Mouse (Mus musculus) adrenal gland, adult 8-10 months (tissue): Measurements from ENCODE around the gene Erich3. TPM values are rescaled to one million over a fixed set of nuclear protein-coding genes. Genes with fewer than 3 reads are reported as not detected.
"Not testable (repeated sequence)": the region's sequence is repeated elsewhere in the genome, so short reads cannot be mapped to it uniquely, and the experiment has no call there.

Source experiments
- DNase-seq: peaks from one replicate; pipeline ENCODE4 v3.0.0; 2022
- total RNA-seq, 4 experiments: library from RNA; stranded (reverse); gene quantifications; 2 replicates each; pipeline ENCODE4 v1.2.4; 2022

Gene Erich3
- 1 to 10 TPM in 3 of 4 experiments, under 1 TPM in 1; 0.38 to 1.4 (median 1.2) TPM for total RNA-seq

DNA sequence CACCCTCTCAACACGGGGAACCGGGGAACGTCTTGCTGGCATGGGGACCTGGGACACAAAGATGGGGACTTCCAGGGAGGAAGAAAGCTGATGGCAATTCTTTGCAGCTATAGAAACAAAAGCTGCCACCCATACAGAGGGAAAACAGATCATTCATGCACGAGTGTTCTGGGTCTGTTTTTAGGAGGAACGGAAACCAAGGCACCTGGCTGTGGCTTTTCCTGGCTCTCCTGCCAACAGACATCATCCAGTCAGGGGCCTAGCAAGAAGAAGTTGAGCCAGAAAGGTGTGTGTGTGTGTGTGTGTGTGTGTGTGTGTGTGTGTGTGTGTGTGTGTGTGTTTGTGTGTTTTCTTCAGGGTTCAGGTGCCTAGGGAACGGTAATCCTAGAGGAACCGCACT lies at the start of gene Erich3:
TSS of gene Erich3 (plus strand) at position 315 of the 400 bp plus-strand sequence.
- DNase-seq = no peak

DNA sequence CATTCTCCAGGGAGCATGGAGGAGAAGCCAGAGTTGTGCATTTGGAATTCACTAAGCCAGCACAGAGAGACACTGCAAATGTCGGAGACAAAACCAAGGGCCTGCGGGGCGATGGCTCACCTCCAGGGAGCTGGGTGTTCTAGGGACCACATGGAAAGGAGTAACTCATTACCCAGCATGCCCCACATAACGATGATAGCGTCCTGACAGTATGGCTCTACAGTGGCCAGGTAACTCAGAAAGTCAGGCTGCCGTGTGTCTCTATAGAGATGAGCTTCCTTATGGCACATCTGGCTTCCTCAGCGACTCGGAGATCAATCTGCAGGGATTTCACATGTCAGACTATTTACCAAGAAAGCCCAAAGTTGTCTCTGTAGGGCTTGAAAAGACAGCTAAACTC lies 48.9 kb upstream of the Erich3 start:
- DNase-seq = no peak

DNA sequence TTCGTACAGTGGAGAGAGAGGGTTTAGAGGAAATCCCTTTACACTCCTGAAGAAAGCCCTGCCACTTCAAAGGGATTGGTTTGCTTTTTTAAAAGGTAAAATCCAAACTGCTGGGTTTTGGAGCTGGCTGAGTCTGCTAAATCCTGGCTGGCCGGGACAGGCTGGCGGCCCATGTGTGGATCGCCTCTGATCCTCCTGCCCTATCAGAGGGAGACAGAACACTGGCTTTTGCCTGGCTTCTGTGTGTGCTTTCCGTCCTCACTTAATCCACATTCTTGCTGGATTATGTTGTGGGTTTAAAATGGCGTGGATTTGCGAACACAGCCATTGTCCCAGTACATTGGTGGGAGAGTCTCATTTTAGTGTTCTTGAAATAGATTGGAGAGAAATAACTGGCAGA lies 48.4 kb upstream of the Erich3 start:
- no peak for DNase-seq

DNA sequence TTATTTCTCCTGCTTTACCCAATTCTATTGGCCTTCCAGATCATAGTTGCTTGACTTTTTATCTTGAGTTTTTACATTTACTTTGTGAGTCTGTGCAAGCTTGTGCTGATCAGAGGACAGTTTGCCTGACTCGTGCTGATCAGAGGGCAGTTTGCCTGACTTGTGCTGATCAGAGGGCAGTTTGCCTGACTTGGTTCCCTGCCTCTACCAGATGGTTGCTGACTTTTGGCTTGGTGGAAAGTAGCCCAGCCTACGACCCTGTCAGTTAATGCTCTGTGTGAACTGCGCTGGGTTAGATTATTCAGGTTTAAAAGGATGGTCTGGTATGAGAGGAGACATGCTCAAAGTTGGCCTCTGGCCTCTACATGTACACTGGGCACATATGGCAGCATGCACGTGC lies 47.6 kb upstream of the Erich3 start:
- no peak for DNase-seq

DNA sequence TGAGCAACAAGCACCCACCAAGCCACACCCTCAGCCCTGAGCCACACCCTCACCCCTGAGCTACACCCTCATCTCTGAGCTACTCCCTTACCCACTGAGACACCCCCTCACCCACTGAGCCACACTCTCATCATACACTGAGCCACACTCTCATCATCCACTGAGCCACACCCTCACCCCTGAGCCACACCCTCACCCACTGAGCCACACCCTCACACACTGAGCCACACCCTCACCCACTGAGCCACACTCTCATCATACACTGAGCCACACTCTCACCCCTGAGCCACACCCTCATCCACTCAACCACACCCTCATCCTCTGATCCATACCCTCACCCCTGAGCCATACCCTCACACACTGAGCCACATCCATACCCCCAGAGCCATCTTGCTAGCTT lies 35.4 kb upstream of the Erich3 start:
- no peak for DNase-seq

DNA sequence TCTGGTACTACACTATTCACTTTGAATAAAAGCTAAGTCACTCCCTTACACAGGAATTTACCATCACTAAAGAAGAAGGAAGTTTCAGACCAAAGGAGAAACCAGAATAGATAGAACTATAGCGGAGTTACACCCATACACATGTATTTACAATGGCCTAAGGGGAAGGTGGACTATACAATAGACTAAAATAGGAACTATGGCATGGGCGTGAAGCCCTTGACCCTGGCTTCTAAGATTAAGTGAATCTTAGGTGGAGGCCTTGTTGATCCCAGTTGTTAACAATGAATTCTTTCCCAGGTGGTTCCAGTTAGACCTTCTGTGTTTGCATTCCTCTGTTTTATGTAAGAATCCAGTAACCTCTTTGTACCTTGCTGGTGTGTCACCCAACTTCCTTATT lies 32.4 kb upstream of the Erich3 start:
- DNase-seq = not testable (repeated sequence)

DNA sequence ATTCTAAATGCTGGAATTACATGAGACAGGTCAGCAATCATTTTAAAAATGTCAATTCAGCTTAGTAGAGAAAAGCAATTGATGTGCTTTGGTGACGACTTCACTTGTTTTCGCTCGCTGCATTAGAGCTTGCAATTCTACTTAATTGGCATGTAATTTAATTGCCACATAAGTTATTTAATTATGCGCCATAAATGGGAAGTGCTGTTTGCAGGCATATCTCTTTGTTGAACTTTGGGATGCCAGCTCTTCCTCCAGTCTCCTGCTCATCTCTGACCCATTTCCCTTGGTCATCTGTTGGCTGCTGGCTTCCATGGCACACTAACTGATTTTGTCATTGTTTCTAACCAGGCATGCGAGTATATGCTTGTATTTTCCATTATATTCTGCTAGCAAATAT lies 30.6 kb upstream of the Erich3 start:
- no peak for DNase-seq

DNA sequence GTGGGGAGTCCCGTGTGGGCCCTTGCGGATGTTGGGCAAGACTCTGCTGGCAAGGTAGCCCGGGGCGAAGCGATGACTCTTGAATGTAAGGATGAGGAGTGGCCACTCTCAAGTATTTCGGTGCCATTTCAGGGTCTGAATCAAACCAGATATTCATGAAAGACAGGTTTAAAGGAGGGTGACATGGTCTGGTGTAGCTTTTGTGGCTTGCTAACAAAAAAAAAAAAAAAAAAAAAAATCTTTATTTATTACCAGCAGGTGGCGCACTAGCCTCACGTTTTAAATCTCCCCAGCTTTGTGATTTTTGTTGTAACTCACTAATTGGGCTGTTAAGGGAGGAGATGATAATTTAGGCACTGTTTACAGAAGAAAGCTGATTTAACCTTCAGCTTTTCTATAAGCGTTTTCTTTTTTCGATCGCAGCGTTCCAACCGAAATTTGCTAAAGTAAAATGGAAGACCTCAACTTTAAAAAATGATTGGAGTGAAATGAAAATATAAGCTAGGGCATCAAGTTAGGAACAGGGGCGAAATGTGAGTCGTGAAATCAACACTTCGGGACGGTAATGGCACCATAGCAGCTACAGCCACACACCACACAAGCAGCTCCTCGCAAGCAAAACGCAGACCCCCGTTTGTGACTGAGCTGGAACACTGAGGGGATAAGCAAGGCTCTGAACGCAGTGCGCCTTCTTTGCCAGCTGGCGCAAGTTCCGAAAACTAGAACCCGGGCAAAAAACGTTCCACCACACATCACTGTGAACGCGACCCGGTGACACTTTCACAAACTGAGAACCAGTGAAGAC lies 16.8 kb upstream of the Erich3 start:
- no peak for DNase-seq

DNA sequence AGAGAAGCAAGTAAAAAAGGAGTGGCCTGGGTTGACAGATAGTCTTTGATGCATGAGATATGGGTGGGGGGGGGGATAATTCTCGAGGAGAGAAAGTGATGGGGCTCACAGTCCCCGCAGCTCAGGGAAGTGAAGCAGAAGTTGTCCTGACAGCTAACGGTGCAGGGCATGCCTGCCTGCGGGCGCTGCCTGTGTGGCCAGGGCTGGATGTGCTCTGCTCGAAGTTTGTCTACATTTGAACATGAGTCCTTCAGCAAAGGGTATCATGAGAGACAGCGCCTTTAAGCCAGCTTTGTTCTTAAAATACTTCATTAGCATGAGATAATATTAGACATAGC lies 16.2 kb upstream of the Erich3 start:
- no peak for DNase-seq

DNA sequence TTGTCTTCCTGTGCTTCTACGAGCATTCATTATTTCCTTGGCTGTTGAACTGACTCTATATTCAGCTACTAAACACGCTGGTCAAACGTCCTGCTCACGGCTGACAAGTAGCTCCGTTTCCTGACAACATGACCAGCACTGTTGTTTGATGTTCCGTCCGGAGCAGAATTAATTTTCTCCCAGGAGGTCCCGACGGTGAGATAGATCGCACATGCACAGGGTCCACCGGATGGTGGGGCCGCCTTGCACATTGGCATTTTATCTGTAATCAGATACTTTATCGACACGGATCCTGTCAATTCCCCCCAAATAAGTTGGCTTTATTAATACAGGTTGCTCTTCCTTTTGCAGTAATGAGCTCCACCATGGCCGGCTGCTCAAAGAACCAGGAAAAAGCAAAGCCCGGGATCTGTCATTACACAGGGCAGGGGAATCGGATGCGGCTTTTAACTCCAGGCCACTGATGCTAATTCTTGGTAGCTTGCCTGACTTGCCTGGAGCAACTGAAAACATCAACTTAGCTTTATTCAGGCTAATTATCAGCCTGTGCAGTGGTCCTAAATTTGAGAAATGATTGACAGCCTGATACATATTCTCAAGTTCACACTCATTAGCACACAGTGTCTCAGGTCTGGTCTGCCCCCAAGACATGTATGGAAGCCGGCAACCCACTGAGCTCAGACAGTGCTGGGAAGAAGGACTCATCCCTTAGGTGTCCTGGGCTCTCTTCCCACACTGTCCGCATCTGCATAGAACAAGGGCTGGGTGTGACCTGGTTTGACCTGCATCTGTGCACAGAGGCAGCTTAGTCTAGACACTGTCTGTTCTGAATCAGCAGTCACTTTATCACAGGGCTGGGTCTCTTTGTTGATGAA lies 14.0 kb upstream of the Erich3 start:
- DNase-seq = no peak

DNA sequence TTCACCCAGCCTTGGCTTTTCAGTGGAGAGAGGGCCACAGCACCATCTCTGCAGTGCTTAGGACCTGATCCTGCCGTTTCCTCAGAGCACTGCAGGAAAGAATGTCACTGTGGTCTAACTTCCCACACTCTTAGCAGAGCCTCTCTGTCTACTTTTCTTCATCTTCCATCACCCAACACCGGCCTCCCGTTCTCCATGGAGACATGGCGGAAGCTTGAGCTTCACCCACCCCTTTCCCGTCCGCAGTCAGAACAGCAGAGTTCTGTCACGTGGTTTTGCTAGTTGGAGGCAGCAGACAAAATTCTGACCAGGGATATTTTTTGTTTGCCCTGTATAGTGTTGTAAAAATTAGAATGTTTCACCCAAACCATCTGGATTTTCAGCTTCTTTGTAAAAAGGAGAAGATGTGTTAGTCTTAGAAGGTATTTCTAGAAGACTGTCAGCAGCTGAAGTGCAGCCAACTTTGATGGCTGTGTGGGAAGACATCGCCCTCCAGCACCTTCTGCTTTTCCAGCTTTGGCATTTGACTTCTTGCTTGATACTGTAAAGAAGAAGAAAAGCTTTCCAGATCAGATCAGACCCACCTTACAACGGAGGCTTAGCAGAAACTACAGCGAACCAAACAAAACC lies 12.4 kb upstream of the Erich3 start:
- DNase-seq = no peak

DNA sequence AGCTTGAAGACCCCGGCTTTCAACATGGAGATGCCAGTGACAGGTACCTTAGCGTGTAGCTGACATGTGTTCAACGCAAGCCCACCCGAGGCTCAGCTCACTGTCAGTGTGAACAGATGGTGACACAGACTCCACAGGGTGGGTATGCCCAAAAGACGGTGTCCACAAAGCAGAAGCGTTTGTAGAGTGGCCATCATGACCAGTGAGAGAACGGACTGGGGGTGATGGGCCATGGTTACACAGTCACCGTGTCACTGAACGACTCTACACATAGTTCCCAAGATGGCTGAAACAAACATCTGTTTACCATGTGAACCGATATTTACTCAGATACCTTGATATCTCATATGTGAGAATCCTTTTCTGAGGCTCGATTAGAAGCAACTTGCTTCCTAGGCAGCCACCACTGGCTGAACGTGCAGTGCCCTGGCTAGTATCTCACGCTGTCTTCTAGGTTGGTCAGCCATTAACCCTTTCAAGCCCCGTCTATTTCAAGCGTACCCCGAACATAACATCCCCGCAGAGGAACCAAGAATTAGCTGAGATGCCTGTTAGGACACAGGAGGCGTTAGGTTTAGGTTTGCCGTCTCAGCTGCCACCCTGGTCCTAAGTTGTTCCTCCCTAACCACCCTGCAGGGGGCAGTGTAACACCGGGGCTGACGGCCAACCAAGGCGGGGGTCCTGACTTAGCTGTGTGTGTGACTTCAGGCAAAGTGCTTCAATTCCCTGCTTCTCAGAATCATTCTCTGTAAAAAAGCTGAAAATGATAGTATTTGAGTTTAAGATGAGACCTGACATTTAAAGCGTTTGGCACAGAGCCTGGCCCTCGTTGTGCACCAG lies 10.9 kb upstream of the Erich3 start:
- DNase-seq = no peak

DNA sequence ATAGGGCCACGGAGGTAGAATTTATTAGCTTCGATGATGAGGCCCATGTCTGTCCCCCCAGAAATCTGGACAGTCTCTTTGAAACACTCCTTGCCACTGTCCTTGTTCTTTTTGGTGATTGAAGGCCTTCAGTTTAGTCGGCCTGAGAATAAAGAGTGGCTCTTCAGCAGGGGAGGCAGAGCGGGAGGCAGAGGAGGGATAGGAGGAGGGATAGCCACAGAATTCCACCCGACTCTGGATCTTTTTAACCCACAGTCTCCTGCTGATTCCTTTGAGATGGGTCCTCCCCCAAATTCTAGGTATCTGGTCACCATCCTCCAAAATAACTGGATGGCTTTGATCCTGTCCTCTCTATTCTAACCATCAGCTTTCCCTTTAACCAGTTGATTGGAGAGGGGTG lies 10.2 kb upstream of the Erich3 start:
- DNase-seq = no peak

DNA sequence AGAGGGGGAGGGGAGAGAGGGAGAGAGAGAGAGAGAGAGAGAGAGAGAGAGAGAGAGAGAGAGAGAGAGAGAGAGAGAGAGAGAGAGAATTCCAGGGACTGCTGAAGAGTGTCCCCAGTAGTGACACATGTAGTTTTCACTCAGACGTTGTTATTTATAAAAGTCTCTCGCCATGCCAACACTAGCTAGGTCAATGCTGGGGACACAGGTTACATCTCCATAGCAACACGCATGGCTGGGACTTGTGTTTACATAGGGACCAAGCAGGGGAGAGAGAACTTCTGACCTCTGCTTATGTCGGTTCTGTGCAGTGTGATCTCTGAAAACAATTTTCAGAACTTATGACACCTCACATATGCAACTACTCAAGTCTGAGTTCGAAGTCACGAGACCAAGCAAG lies 9.4 kb upstream of the Erich3 start:
- no peak for DNase-seq

DNA sequence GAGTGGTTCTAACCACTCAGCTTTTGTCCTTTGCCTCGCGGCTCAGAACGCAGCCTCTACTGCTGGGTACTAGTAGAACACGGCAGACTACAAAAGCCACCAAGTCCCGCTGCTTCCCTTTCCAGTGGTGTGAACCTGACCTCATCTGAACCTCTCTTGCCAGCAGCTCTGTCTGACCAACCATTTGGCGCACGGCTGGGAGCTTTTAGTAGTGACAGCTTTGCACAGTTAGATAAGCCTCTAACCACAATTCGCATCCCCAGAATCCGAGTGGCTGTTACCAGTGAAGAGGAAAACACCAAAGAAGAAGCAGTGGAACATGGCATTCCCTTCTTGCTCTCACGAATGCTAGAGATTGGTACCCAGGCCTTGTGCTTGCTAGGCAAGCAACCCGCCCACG lies 8.8 kb upstream of the Erich3 start:
- no peak for DNase-seq

DNA sequence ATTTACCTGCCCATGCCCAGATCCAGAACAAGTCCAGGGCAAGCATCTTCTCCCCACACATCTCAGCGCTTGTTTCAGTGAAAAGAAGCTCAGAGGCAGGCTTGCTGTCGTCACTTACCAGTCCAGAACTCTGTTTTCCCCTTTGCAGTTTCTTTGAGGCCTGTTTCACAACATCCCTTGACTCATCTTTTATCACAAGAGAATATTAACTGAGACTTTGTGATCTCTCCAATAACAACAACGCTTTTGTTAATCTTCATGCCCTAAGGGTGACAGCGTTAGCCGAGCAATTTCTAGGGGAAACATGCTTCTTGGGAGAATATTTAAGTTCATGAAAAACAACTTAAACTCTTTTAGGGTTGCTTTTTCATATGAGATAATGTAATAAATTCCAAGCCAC lies 7.9 kb upstream of the Erich3 start:
- no peak for DNase-seq

DNA sequence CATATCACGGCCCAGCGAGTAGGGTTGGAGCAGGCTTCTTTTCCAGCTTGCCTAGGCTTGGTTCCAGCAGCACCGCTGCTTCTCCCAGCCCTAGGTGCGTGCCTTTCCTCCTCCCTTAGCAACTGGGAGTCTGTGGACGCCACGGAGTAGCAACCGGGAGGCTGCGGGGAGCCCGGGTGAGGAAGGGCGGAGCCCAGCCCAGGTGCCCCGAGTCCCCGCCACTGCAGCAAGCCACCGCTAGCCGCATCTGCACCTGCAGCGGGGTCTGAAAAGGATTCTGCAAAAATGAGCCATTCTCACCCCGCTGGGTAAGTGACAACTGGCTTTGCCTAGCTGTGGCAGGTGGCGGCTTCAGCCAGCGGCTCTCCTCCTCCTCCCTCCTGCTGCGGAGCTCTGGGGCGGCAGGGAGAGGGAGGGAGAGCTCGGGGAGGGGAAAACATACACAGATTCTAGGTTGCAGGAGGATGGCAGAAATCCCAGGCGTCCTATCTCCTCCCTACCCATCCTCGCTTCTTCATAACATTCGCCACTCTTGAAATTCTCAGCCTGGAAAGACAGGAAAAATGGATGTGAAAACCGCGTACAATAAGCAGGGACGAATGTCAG lies 420 bp downstream of the Erich3 start:
- no peak for DNase-seq

DNA sequence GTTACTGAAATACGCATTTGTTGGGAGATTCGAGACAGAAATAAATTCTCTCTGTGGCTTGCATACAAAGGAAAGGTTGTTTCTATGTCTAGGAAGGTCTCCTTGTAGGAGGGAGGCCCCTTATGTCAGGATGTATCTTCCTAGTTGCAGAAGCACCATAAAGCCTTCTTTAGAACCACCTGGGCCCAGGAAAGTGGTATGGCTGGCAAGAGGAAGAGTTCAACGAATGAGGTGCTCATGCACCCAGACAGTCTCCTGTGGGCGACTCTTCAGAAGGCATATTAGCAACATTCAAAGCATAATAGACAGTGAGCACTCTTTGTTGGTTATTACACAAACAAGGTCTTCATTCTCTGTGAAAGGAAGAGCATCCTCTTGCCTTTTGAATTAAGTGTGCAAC lies 977 bp downstream of the Erich3 start:
- no peak for DNase-seq

DNA sequence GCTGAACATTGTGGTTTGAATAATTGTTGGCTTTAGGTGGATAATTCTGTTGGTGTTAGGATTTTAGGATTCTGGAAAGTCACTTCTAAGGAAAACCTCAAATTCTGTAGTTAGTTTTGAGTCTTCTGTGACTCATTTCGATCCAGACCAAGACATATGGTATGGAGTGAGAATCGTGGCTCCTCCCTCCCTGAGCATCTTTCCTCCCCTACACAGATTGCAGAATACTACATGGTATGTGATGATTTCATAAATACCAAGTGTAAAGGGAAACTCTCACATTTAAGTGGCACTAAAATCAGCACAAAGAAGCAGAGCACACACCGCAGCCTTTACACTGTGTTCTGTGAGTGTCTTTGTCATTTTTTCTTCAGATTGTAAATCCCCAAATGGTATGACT lies 4.8 kb downstream of the Erich3 start:
- DNase-seq = no peak

DNA sequence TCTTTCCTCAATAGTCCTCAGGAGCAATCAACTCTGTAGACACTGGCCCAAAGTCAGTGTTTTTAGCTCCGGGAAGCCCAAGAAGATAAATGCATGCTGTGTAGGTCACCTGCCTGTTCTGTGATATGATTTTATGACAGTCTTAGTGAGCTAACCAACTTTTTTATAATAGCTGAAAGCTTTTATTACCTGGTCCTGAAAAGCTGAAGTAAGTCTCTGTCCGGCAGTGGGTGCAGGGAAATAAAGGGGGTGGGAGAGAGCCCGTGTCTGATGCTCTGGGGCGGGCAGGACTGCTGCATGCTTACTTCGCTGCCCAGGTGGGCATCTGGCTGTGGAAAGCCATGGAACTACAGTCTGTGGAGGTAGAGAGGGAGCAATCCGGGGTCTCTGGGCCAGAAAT lies 6.9 kb downstream of the Erich3 start:
- no peak for DNase-seq

DNA sequence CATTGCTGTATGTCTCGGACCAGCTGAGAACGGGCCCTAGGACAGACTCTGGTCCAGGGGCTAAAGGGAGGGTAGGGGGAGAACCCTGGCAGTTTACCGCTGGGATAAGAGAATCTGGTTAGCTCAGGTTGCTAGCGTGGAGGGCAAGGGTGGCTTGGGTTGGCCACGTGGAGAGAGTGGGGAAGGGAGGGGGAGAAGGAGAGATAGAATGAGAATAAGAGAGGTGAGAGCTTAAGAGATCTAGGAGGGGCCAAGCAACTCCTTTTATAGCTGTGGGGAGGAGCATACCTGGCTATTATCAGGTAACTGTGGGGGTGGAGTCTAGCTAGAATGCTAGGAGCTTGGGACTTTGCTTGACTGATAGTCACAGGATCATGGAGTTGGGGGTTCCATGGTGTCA lies 7.4 kb downstream of the Erich3 start:
- DNase-seq = no peak

DNA sequence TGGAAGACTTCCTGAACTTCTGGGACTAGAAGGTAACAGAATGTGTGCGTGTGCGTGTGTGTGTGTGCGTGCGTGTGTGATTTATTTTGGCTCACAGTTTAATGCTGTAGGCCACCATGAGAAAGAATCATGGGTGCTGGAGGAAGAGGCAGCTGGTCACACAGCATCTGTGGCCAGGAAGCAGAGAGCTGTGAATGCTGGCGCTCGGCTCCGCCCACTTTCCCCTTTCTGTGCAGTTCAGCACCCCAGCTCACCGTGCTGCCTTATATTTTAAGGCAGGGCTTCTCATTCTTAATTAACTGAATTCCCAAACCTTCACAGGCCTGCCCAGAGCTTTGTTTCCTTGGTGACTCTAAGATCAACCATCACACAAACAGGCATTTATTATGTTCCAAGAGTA lies 9.7 kb downstream of the Erich3 start:
- DNase-seq = no peak
